ENCODE assay signal across 8 mouse cellular contexts in the genomic region with DNA sequence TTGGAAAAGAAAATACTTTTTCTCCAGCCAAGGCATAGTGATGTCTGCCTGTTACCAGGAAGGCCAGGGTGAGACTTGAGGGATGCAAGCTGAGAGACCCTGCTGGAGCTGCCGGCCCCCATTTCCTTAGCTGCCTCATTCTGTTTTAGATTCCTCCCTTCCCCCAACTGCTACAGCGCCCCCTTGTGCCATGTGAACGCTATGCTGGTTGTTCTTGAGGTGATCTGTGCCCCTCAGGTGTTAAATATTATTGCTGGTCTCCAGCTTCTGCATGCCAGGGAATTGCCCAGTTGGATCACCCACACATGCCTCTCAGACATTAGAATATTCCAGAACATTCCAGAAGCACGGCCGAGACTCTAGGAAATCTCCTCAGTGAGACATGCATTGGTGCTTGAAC. TPM values are rescaled to one million over a fixed set of nuclear protein-coding genes. Genes with fewer than 3 reads are reported as not detected.
DNase-seq lines count a peak whose midpoint lies in the region; ATAC-seq and TF ChIP-seq lines count a peak whose summit lies in the region.

No protein-coding gene starts in this region.

- TF ChIP-seq CTCF in lung, postnatal 0 days (IDR thresholded peaks at IDR 0.05), result peak; percentile 83

- TF ChIP-seq EP300 in lung, postnatal 0 days (IDR thresholded peaks at IDR 0.05), result peak; percentile 57

- H3K9ac ChIP-seq in hindbrain, embryonic 11.5 days (ENCODE audit: low read depth, low read length), result no peak overlapping the region
- H3K9ac ChIP-seq in hindbrain, embryonic 13.5 days, result no peak overlapping the region
- H3K9ac ChIP-seq in ES-E14 (ENCODE audit: insufficient read depth, low read depth, low read length, poor library complexity, severe bottlenecking), result no peak overlapping the region
- H3K9ac ChIP-seq in lung, postnatal 0 days (replicated peaks; ENCODE audit: low read depth), result no peak overlapping the region

- peak; percentile 69 for DNase-seq in hindbrain, embryonic 11.5 days (ENCODE audit: low spot score)
- peak; percentile 83 for DNase-seq in ES-E14 (ENCODE audit: low read depth, low spot score)
- DNase-seq in c-Kit-positive CD71-positive TER-119-positive erythroid progenitor cells, embryonic 14.5 days (ENCODE audit: low spot score), result peak; percentile 76
- peak; percentile 72 for DNase-seq in lung, postnatal 0 days (ENCODE audit: low spot score)
- peak; percentile 83 for DNase-seq in thymus, postnatal 0 days (ENCODE audit: low spot score)
- DNase-seq in frontal cortex, postnatal 14 days (ENCODE audit: low spot score in 2 of 2), result no peak
- DNase-seq in left cerebral cortex, postnatal 14 days (ENCODE audit: low spot score in 2 of 2), result no peak

- ATAC-seq in hindbrain, embryonic 11.5 days (ENCODE audit: low FRiP score), result no peak
- no peak for ATAC-seq in hindbrain, embryonic 13.5 days (ENCODE audit: low FRiP score)
- no peak for ATAC-seq in lung, postnatal 0 days

- intact Hi-C loops in left cerebral cortex, postnatal 14 days (cut with DNase I), result no loop called here

- H3K27ac ChIP-seq in hindbrain, embryonic 11.5 days (ENCODE audit: low read depth, low read length), result no peak overlapping the region
- no peak overlapping the region for H3K27ac ChIP-seq in hindbrain, embryonic 13.5 days
- H3K27ac ChIP-seq in ES-E14 (ENCODE audit: insufficient read depth, low read depth, low read length, poor library complexity, severe bottlenecking), result no peak overlapping the region
- no peak overlapping the region; the same call in 1 of the 2 replicates for H3K27ac ChIP-seq in lung, postnatal 0 days (ENCODE audit: low read length)

- H3K4me2 ChIP-seq in hindbrain, embryonic 11.5 days (replicated peaks; ENCODE audit: low read depth, low read length), result no peak overlapping the region
- H3K4me2 ChIP-seq in hindbrain, embryonic 13.5 days, result no peak overlapping the region
- no peak overlapping the region for H3K4me2 ChIP-seq in lung, postnatal 0 days (replicated peaks; ENCODE audit: low read depth, low read length)

- no peak overlapping the region for H3K4me3 ChIP-seq in hindbrain, embryonic 11.5 days (ENCODE audit: low read depth, low read length)
- no peak overlapping the region for H3K4me3 ChIP-seq in hindbrain, embryonic 13.5 days
- H3K4me3 ChIP-seq in ES-E14 (ENCODE audit: insufficient read depth in 1 of 2, low read depth in 1 of 2, low read length in 2 of 2, poor library complexity in 1 of 2, severe bottlenecking in 1 of 2), result no peak overlapping the region
- no peak overlapping the region for H3K4me3 ChIP-seq in lung, postnatal 0 days (ENCODE audit: low read depth, low read length)

- H3K4me1 ChIP-seq in hindbrain, embryonic 11.5 days (replicated peaks; ENCODE audit: control insufficient read depth, insufficient read depth, low read length), result no peaks in the 10 kb centered on the region
- peaks cover 34% of the 10 kb centered on the region for H3K4me1 ChIP-seq in hindbrain, embryonic 13.5 days (replicated peaks)
- peaks cover 2 to 31% of the 10 kb centered on the region in 2 experiments for H3K4me1 ChIP-seq in ES-E14 (ENCODE audit: control insufficient read depth in 2 of 2, insufficient read depth in 2 of 2, low read length in 2 of 2, poor library complexity in 1 of 2)
- peaks cover 22% of the 10 kb centered on the region; the same call in 1 of the 2 replicates for H3K4me1 ChIP-seq in lung, postnatal 0 days (ENCODE audit: insufficient read depth, low read depth, low read length)

- in situ Hi-C loops in ES-E14 (cut with MboI; ENCODE audit: low sequenced_read_pairs in 2 of 2, unreplicated experiment in 2 of 2), result no loop called here

- no peaks in the 10 kb centered on the region for H3K9me3 ChIP-seq in hindbrain, embryonic 11.5 days (ENCODE audit: control insufficient read depth, low read length)
- no peaks in the 10 kb centered on the region for H3K9me3 ChIP-seq in hindbrain, embryonic 13.5 days
- no peaks in the 10 kb centered on the region for H3K9me3 ChIP-seq in ES-E14 (ENCODE audit: control insufficient read depth, insufficient read depth, low read depth, low read length)
- no peaks in the 10 kb centered on the region for H3K9me3 ChIP-seq in lung, postnatal 0 days (ENCODE audit: low read length)

- 36% methylated on average over 5 of the region's 5 CpGs for WGBS in hindbrain, embryonic 11.5 days
- WGBS in hindbrain, embryonic 13.5 days, result 31% methylated on average over 5 of the region's 5 CpGs
- WGBS in lung, postnatal 0 days, result 25% methylated on average over 5 of the region's 5 CpGs

- H3K27me3 ChIP-seq in hindbrain, embryonic 11.5 days (ENCODE audit: control insufficient read depth, insufficient read depth, low read length), result no peaks in the 10 kb centered on the region
- H3K27me3 ChIP-seq in hindbrain, embryonic 13.5 days, result no peaks in the 10 kb centered on the region
- no peaks in the 10 kb centered on the region for H3K27me3 ChIP-seq in lung, postnatal 0 days (replicated peaks; ENCODE audit: insufficient read depth, low read length)

- H3K36me3 ChIP-seq in hindbrain, embryonic 11.5 days (ENCODE audit: control insufficient read depth, insufficient read depth, low read length), result no peaks in the 10 kb centered on the region
- peaks cover 9% of the 10 kb centered on the region for H3K36me3 ChIP-seq in hindbrain, embryonic 13.5 days
- H3K36me3 ChIP-seq in ES-E14 (ENCODE audit: control insufficient read depth, insufficient read depth, low read length, poor library complexity, severe bottlenecking), result no peaks in the 10 kb centered on the region; the same call in 1 of the 2 replicates
- no peaks in the 10 kb centered on the region for H3K36me3 ChIP-seq in lung, postnatal 0 days (ENCODE audit: insufficient read depth, low read length)

TF ChIP-seq in ES-E14, 5 proteins besides CTCF, POLR2A, EP300 and RAD21:
- TF ChIP-seq ZNF384 (IDR thresholded peaks at IDR 0.05; ENCODE audit: low read depth, low read length) (no peak), CHD2 (IDR thresholded peaks at IDR 0.05; ENCODE audit: low read depth, low read length) (peak; percentile 78), ZC3H11A (IDR thresholded peaks at IDR 0.05; ENCODE audit: borderline replicate concordance, low read depth, low read length) (no peak), HCFC1 (IDR thresholded peaks at IDR 0.05; ENCODE audit: borderline replicate concordance, insufficient read depth, low read length) (no peak), MAFK (IDR thresholded peaks at IDR 0.05; ENCODE audit: insufficient read depth, low read depth, low read length) (no peak)

RNA-seq across cellular contexts. Expression of a gene that starts 4.3 kb away (rescaled TPM):
- polyA plus RNA-seq in hindbrain, embryonic 11.5 days (2014; fragmentation: Nextera tagmentation; extraction: Ambion mirVana), result 36.2 and 47.2 TPM in 2 replicates
- polyA plus RNA-seq in hindbrain, embryonic 13.5 days (2015; fragmentation: Nextera tagmentation; extraction: Ambion mirVana), result 75.7 and 77.8 TPM in 2 replicates
- 45.7 and 64.7 TPM in 2 replicates for total RNA-seq in ES-E14 (2012; rRNA removed)
- 41.7 and 42.9 TPM in 2 replicates for polyA plus RNA-seq in lung, postnatal 0 days (2015; fragmentation: Nextera tagmentation; extraction: Ambion mirVana)
- 31.6 and 31.9 TPM in 2 replicates for polyA plus RNA-seq in thymus, postnatal 0 days (2015; fragmentation: Nextera tagmentation; extraction: Ambion mirVana)
- total RNA-seq in left cerebral cortex, postnatal 14 days (2021), result 10 to 100 TPM; 88.3 to 93.5 TPM

RNA-seq across cellular contexts. Expression of a gene that starts 16.8 kb away (rescaled TPM):
- polyA plus RNA-seq in hindbrain, embryonic 11.5 days (2014; fragmentation: Nextera tagmentation; extraction: Ambion mirVana), result 47.0 and 48.4 TPM in 2 replicates
- 55.4 and 56.2 TPM in 2 replicates for polyA plus RNA-seq in hindbrain, embryonic 13.5 days (2015; fragmentation: Nextera tagmentation; extraction: Ambion mirVana)
- 33.6 and 40.7 TPM in 2 replicates for total RNA-seq in ES-E14 (2012; rRNA removed)
- polyA plus RNA-seq in lung, postnatal 0 days (2015; fragmentation: Nextera tagmentation; extraction: Ambion mirVana), result 92.2 and 103 TPM in 2 replicates
- polyA plus RNA-seq in thymus, postnatal 0 days (2015; fragmentation: Nextera tagmentation; extraction: Ambion mirVana), result 119 and 125 TPM in 2 replicates
- total RNA-seq in left cerebral cortex, postnatal 14 days (2021), result 10 to 100 TPM; 38.4 to 46.7 TPM

RNA-seq across cellular contexts. Expression of a gene that starts 38.5 kb away (rescaled TPM):
- 71.1 and 85.6 TPM in 2 replicates for polyA plus RNA-seq in hindbrain, embryonic 11.5 days (2014; fragmentation: Nextera tagmentation; extraction: Ambion mirVana)
- polyA plus RNA-seq in hindbrain, embryonic 13.5 days (2015; fragmentation: Nextera tagmentation; extraction: Ambion mirVana), result 98.5 and 102 TPM in 2 replicates
- total RNA-seq in ES-E14 (2012; rRNA removed), result 138 and 167 TPM in 2 replicates
- 97.7 and 111 TPM in 2 replicates for polyA plus RNA-seq in lung, postnatal 0 days (2015; fragmentation: Nextera tagmentation; extraction: Ambion mirVana)
- 153 and 160 TPM in 2 replicates for polyA plus RNA-seq in thymus, postnatal 0 days (2015; fragmentation: Nextera tagmentation; extraction: Ambion mirVana)
- total RNA-seq in left cerebral cortex, postnatal 14 days (2021), result 100 to 1,000 TPM; 188 to 196 TPM

RNA-seq across cellular contexts. Expression of a gene that starts 40.6 kb away (rescaled TPM):
- polyA plus RNA-seq in hindbrain, embryonic 11.5 days (2014; fragmentation: Nextera tagmentation; extraction: Ambion mirVana), result 54.4 and 55.6 TPM in 2 replicates
- 51.8 and 56.8 TPM in 2 replicates for polyA plus RNA-seq in hindbrain, embryonic 13.5 days (2015; fragmentation: Nextera tagmentation; extraction: Ambion mirVana)
- 18.8 and 29.2 TPM in 2 replicates for total RNA-seq in ES-E14 (2012; rRNA removed)
- 32.6 and 37.0 TPM in 2 replicates for polyA plus RNA-seq in lung, postnatal 0 days (2015; fragmentation: Nextera tagmentation; extraction: Ambion mirVana)
- 107 and 114 TPM in 2 replicates for polyA plus RNA-seq in thymus, postnatal 0 days (2015; fragmentation: Nextera tagmentation; extraction: Ambion mirVana)
- total RNA-seq in left cerebral cortex, postnatal 14 days (2021), result 10 to 100 TPM; 15.0 to 20.2 TPM

RNA-seq across cellular contexts. Expression of a gene that starts 40.8 kb away (rescaled TPM):
- 10.3 and 11.4 TPM in 2 replicates for polyA plus RNA-seq in hindbrain, embryonic 11.5 days (2014; fragmentation: Nextera tagmentation; extraction: Ambion mirVana)
- polyA plus RNA-seq in hindbrain, embryonic 13.5 days (2015; fragmentation: Nextera tagmentation; extraction: Ambion mirVana), result 36.4 and 42.8 TPM in 2 replicates
- total RNA-seq in ES-E14 (2012; rRNA removed), result 8.9 and 13.9 TPM in 2 replicates
- polyA plus RNA-seq in lung, postnatal 0 days (2015; fragmentation: Nextera tagmentation; extraction: Ambion mirVana), result 28.7 and 28.8 TPM in 2 replicates
- polyA plus RNA-seq in thymus, postnatal 0 days (2015; fragmentation: Nextera tagmentation; extraction: Ambion mirVana), result 17.8 and 20.1 TPM in 2 replicates
- total RNA-seq in left cerebral cortex, postnatal 14 days (2021), result 10 to 100 TPM; 52.8 to 55.3 TPM

Comparison
In these comparisons a context has a peak if more than half of its experiments do, and no peak if none do; other contexts are left out.
1. DNase-seq: peak in hindbrain, embryonic 11.5 days (single experiment), ES-E14 (single experiment), c-Kit-positive CD71-positive TER-119-positive erythroid progenitor cells, embryonic 14.5 days (single experiment), lung, postnatal 0 days (single experiment) and thymus, postnatal 0 days (single experiment); none in frontal cortex, postnatal 14 days (0 of 2) and left cerebral cortex, postnatal 14 days (0 of 2).